Mouse (Mus musculus) forebrain, embryonic 13.5 days (tissue): ENCODE results near the gene Dmrta2. TPM values are rescaled to one million over a fixed set of nuclear protein-coding genes. Genes with fewer than 3 reads are reported as not detected.

Experiments used
- ATAC-seq: fragments of 200-750 bp; cut with Nextera tagmentation; 2 replicates; pipeline ENCODE4 v1.8.0; 2017
- H3K27ac ChIP-seq: fragments of 300-500 bp; sonication (generic); 2 replicates; pipeline ENCODE4 v1.5.1; 2015; ENCODE audit warnings: inconsistent platforms, mild to moderate bottlenecking, moderate library complexity
- H3K27me3 ChIP-seq: fragments of 300-500 bp; sonication (generic); 2 replicates; pipeline ENCODE4 v1.6.1; 2015; ENCODE audit warnings: mild to moderate bottlenecking, inconsistent platforms
- H3K36me3 ChIP-seq: fragments of 300-500 bp; sonication (generic); 2 replicates; pipeline ENCODE4 v1.6.1; 2015; ENCODE audit warnings: mild to moderate bottlenecking, inconsistent platforms; ENCODE audit not compliant: poor library complexity, severe bottlenecking
- H3K4me1 ChIP-seq: fragments of 300-500 bp; sonication (generic); 2 replicates; pipeline ENCODE4 v1.6.1; 2015; ENCODE audit warnings: inconsistent platforms
- H3K4me2 ChIP-seq: fragments of 300-500 bp; sonication (generic); 2 replicates; pipeline ENCODE4 v1.6.1; 2015; ENCODE audit warnings: inconsistent platforms, mild to moderate bottlenecking, moderate library complexity
- H3K4me3 ChIP-seq: fragments of 300-500 bp; sonication (generic); 2 replicates; pipeline ENCODE4 v1.5.1; 2015; ENCODE audit warnings: mild to moderate bottlenecking, inconsistent platforms
- H3K9ac ChIP-seq: fragments of 300-500 bp; sonication (generic); 2 replicates; pipeline ENCODE4 v1.6.1; 2015; ENCODE audit warnings: mild to moderate bottlenecking, inconsistent platforms
- H3K9me3 ChIP-seq: fragments of 300-500 bp; sonication (generic); replicated peaks from 2 replicates; pipeline ENCODE4 v1.6.1; 2016; ENCODE audit warnings: inconsistent platforms
- WGBS: fragments of 180-500 bp; shearing (Covaris S2); methylation state at CpG from one replicate; pipeline ENCODE4 v1.1.7; 2015; 5-methylcytosine and 5-hydroxymethylcytosine counted together
- polyA plus RNA-seq: library from polyadenylated mRNA; unstranded; fragments of >200 nt; fragmentation: Nextera tagmentation; extraction: Ambion mirVana; gene quantifications from 2 replicates; pipeline ENCODE4 v1.2.1, GENCODE M21; 2015

The Dmrta2 gene
- 6.1 and 7.1 TPM in 2 replicates for polyA plus RNA-seq

- Histone ChIP-seq H3K27ac (peak within 1 kb of the TSS; percentile 92), H3K4me1 (peaks cover 49% of the 10 kb centered on the region), H3K4me3 (peak within 1 kb of the TSS; percentile 70), H3K9me3 (no peaks in the 10 kb centered on the region), H3K36me3 (peaks cover 16% of the 10 kb centered on the region), H3K9ac (peak within 1 kb of the TSS; percentile 97), H3K27me3 (peaks cover 96% of the 10 kb centered on the region), H3K4me2 (peak within 1 kb of the TSS; percentile 79)
- WGBS: under 1% methylated on average over 64 of the region's 64 CpGs
- ATAC-seq: peak; percentile 93
Measured at GRCm38 (mm10) chr4:109977148-109978067, at the start of gene Dmrta2. Dmrta2 (plus strand) TSS chr4:109978053.

GRCm38 (mm10) chr4:109929058-109929457 is 48.8 kb upstream of the Dmrta2 start:
- Histone ChIP-seq H3K36me3 (peaks cover 4% of the 10 kb centered on the region; the same call in 1 of the 2 replicates), H3K9me3 (no peaks in the 10 kb centered on the region), H3K4me3 (no peak overlapping the region), H3K27me3 (no peaks in the 10 kb centered on the region), H3K4me2 (no peak overlapping the region), H3K9ac (no peak overlapping the region), H3K4me1 (no peaks in the 10 kb centered on the region), H3K27ac (no peak overlapping the region)
- 78% methylated on average over 1 of the region's 1 CpGs for WGBS
- no peak for ATAC-seq

- no peak for ATAC-seq
- Histone ChIP-seq H3K27me3 (no peaks in the 10 kb centered on the region), H3K9ac (no peak overlapping the region), H3K27ac (no peak overlapping the region), H3K36me3 (peaks cover 6% of the 10 kb centered on the region), H3K4me2 (no peak overlapping the region), H3K4me1 (no peaks in the 10 kb centered on the region), H3K9me3 (no peaks in the 10 kb centered on the region), H3K4me3 (no peak overlapping the region)
- 100% methylated on average over 1 of the region's 1 CpGs for WGBS
Measured at GRCm38 (mm10) chr4:109930445-109930844, 47.4 kb upstream of the Dmrta2 start.

- Histone ChIP-seq H3K27me3 (no peaks in the 10 kb centered on the region), H3K4me2 (no peak overlapping the region), H3K9ac (no peak overlapping the region), H3K9me3 (no peaks in the 10 kb centered on the region), H3K27ac (no peak overlapping the region), H3K36me3 (peaks cover 9% of the 10 kb centered on the region), H3K4me3 (no peak overlapping the region), H3K4me1 (no peaks in the 10 kb centered on the region)
- no peak for ATAC-seq
- WGBS: 87% methylated on average over 1 of the region's 1 CpGs
Measured at GRCm38 (mm10) chr4:109930935-109931334, 46.9 kb upstream of the Dmrta2 start.

- H3K36me3 ChIP-seq: peaks cover 5% of the 10 kb centered on the region; the same call in 1 of the 2 replicates
- no peak for ATAC-seq
- 92% methylated on average over 3 of the region's 3 CpGs for WGBS
Measured at GRCm38 (mm10) chr4:109936557-109936956, 41.3 kb upstream of the Dmrta2 start.

GRCm38 (mm10) chr4:109939291-109939690 is 38.6 kb upstream of the Dmrta2 start:
- no peak overlapping the region for H3K4me2 ChIP-seq
- H3K27me3 ChIP-seq: no peaks in the 10 kb centered on the region; the same call in 1 of the 2 replicates
- no peak overlapping the region for H3K27ac ChIP-seq
- ATAC-seq: peak; percentile 43; the same call in 1 of the 2 replicates
- H3K4me3 ChIP-seq: no peak overlapping the region
- peaks cover 5% of the 10 kb centered on the region; the same call in 1 of the 2 replicates for H3K36me3 ChIP-seq
- H3K9me3 ChIP-seq: no peaks in the 10 kb centered on the region
- H3K9ac ChIP-seq: no peak overlapping the region
- H3K4me1 ChIP-seq: peaks cover 13% of the 10 kb centered on the region

More at GRCm38 (mm10) chr4:109936557-109936956, 41.3 kb upstream of the Dmrta2 start:
- Histone ChIP-seq H3K27me3 (no peaks in the 10 kb centered on the region; the same call in 1 of the 2 replicates), H3K9ac (no peak overlapping the region), H3K4me2 (no peak overlapping the region), H3K4me1 (peaks cover 13% of the 10 kb centered on the region), H3K9me3 (no peaks in the 10 kb centered on the region), H3K27ac (no peak overlapping the region), H3K4me3 (no peak overlapping the region)

- 97% methylated on average over 1 of the region's 1 CpGs for WGBS
- ATAC-seq: no peak
Measured at GRCm38 (mm10) chr4:109945554-109945953, 32.3 kb upstream of the Dmrta2 start.

GRCm38 (mm10) chr4:109949307-109949706 is 28.5 kb upstream of the Dmrta2 start:
- H3K4me2 ChIP-seq: no peak overlapping the region
- no peak for ATAC-seq
- no peaks in the 10 kb centered on the region for H3K36me3 ChIP-seq
- no peak overlapping the region for H3K9ac ChIP-seq
- 95% methylated on average over 3 of the region's 3 CpGs for WGBS
- H3K4me1 ChIP-seq: 0 out of 2 replicates have a peak, but pooled peaks cover 8% of the 10 kb centered on the region
- no peak overlapping the region for H3K4me3 ChIP-seq
- H3K9me3 ChIP-seq: no peaks in the 10 kb centered on the region
- H3K27ac ChIP-seq: no peak overlapping the region
- no peaks in the 10 kb centered on the region for H3K27me3 ChIP-seq

More at GRCm38 (mm10) chr4:109945554-109945953, 32.3 kb upstream of the Dmrta2 start:
- Histone ChIP-seq H3K27ac (no peak overlapping the region), H3K9me3 (no peaks in the 10 kb centered on the region), H3K36me3 (no peaks in the 10 kb centered on the region), H3K9ac (no peak overlapping the region), H3K27me3 (no peaks in the 10 kb centered on the region), H3K4me3 (no peak overlapping the region), H3K4me2 (no peak overlapping the region), H3K4me1 (no peaks in the 10 kb centered on the region)

GRCm38 (mm10) chr4:109953509-109953908 is 24.3 kb upstream of the Dmrta2 start:
- H3K9ac ChIP-seq: no peak overlapping the region
- ATAC-seq: no peak
- no peaks in the 10 kb centered on the region for H3K36me3 ChIP-seq
- H3K9me3 ChIP-seq: no peaks in the 10 kb centered on the region
- no peak overlapping the region for H3K27ac ChIP-seq
- H3K27me3 ChIP-seq: no peaks in the 10 kb centered on the region
- H3K4me1 ChIP-seq: 0 out of 2 replicates have a peak, but pooled peaks cover 8% of the 10 kb centered on the region
- H3K4me2 ChIP-seq: no peak overlapping the region
- H3K4me3 ChIP-seq: no peak overlapping the region
- 92% methylated on average over 1 of the region's 1 CpGs for WGBS

GRCm38 (mm10) chr4:109960201-109960935 is 17.5 kb upstream of the Dmrta2 start:
- H3K9ac ChIP-seq: no peak overlapping the region
- H3K4me2 ChIP-seq: no peak overlapping the region
- peaks cover 16% of the 10 kb centered on the region; the same call in 1 of the 2 replicates for H3K36me3 ChIP-seq
- no peaks in the 10 kb centered on the region for H3K27me3 ChIP-seq
- ATAC-seq: no peak
- no peak overlapping the region for H3K4me3 ChIP-seq
- no peaks in the 10 kb centered on the region for H3K9me3 ChIP-seq
- H3K4me1 ChIP-seq: no peaks in the 10 kb centered on the region
- H3K27ac ChIP-seq: no peak overlapping the region
- 57% methylated on average over 5 of the region's 5 CpGs for WGBS

GRCm38 (mm10) chr4:109963570-109964279 is 14.1 kb upstream of the Dmrta2 start:
- Histone ChIP-seq H3K27me3 (no peaks in the 10 kb centered on the region), H3K4me1 (no peaks in the 10 kb centered on the region), H3K4me2 (no peak overlapping the region), H3K9ac (no peak overlapping the region), H3K36me3 (peaks cover 16% of the 10 kb centered on the region; the same call in 1 of the 2 replicates), H3K9me3 (no peaks in the 10 kb centered on the region), H3K27ac (no peak overlapping the region), H3K4me3 (no peak overlapping the region)
- ATAC-seq: no peak
- WGBS: 86% methylated on average over 5 of the region's 5 CpGs
